Mouse (Mus musculus) kidney, adult 10 weeks (tissue): Measurements from ENCODE around the gene Gm6040. TPM values are rescaled to one million over a fixed set of nuclear protein-coding genes. Genes with fewer than 3 reads are reported as not detected.

Experiments used
- polyA plus RNA-seq: library from polyadenylated mRNA; stranded (reverse); fragments of 350-450 nt; fragmentation: Illumina TruSeq; extraction: RNeasy Lipid Tissue Mini Kit (QIAGEN cat#74804); gene quantifications from one replicate; pipeline ENCODE4 v1.2.3, GENCODE M21; 2014; ENCODE audit warnings: low read depth, low replicate concordance

Gene Gm6040
- not detected for polyA plus RNA-seq

GRCm38 (mm10) chr8:20921971-20922370 lies at the start of gene Gm6040:
TSS of gene Gm6040 (minus strand) at chr8:20922071.

GRCm38 (mm10) chr8:20944610-20945009 lies 22.7 kb upstream of the Gm6040 start, which contains the start of gene AY761185:
TSS of gene AY761185 (minus strand) at chr8:20944710.

DNA sequence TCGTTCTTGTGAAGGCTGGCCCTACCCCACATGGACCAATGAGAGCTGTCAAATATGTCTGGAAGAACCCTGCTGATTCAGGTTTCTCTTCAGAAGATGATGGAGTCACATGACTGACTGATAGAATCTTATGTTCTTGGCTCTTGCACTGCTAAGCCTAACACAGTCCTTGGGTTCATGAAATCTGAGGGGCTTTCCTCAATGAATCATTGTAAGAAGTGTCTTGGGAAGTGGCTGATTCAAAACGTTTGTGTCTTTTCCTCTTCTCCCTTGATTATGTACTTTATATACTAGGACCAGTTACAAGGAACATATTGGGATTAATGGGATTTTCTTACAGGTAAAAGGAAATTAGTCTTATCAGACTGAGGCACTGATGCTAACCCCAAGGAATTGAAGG lies 19.3 kb downstream of the Gm6040 start, which contains the start of gene Gm15056:
Gm15056 (minus strand) TSS at position 101 of the 400 bp plus-strand sequence.

DNA sequence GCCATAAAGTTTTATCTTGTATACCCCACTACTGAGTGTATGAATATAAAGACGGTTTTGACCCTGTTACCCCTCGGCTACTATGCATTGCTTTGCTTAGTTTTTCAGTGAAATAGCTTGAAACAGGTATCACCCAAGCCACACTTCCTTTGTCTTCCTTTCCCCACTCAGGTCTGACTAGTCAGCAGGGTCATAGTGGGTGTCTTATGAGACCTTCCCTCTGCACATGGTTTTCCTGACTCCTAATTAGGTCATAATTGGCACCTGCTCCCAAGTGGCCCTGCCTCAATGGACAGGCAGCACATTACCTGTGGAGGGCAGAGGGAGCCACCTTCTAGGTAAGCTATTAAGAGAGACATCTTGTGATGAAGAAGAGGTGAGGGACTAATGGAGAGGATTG lies 29.5 kb downstream of the Gm6040 start, which contains the start of gene Defb33:
Defb33 (plus strand) TSS at position 301 of the 400 bp plus-strand sequence.

Other genes starting within 250 kb of the Gm6040 start
- not detected for gene Defb33, start 29.4 kb downstream of the Gm6040 start, polyA plus RNA-seq
- not detected for gene Gm15056, start 19.4 kb downstream of the Gm6040 start, polyA plus RNA-seq
- gene AY761185, start 22.6 kb upstream of the Gm6040 start, polyA plus RNA-seq = not detected
- gene Defa21, start 103.5 kb upstream of the Gm6040 start, polyA plus RNA-seq = not detected
- not detected for gene Defa23, start 133.0 kb upstream of the Gm6040 start, polyA plus RNA-seq
- gene Defa35, start 143.0 kb upstream of the Gm6040 start, polyA plus RNA-seq = not detected
- gene Defa25, start 162.4 kb upstream of the Gm6040 start, polyA plus RNA-seq = not detected
- gene Gm14851, start 174.0 kb upstream of the Gm6040 start, polyA plus RNA-seq = not detected
- not detected for gene Defa30, start 212.6 kb upstream of the Gm6040 start, polyA plus RNA-seq
- not detected for gene Defa22, start 240.2 kb upstream of the Gm6040 start, polyA plus RNA-seq